Mouse (Mus musculus): ENCODE results near the gene Psenen. TPM values are rescaled to one million over a fixed set of nuclear protein-coding genes. Genes with fewer than 3 reads are reported as not detected.

The Psenen gene
- total RNA-seq, 2 experiments from 2014 or later = 87.7 to 94.4 TPM

- DNase-seq (ENCODE audit: low spot score in 2 of 2) = peak in 1 of 2 experiments; percentile 40
Measured at GRCm38 (mm10) chr7:30557901-30558514, 5.4 kb downstream of the Psenen start.

GRCm38 (mm10) chr7:30556894-30557536 lies 6.4 kb downstream of the Psenen start:
- no peak for DNase-seq (ENCODE audit: low spot score in 2 of 2)

- DNase-seq (ENCODE audit: low spot score in 2 of 2) = no peak
Measured at GRCm38 (mm10) chr7:30553810-30554584, 9.4 kb downstream of the Psenen start.

GRCm38 (mm10) chr7:30553021-30553589 lies 10.3 kb downstream of the Psenen start:
- DNase-seq (ENCODE audit: low spot score in 2 of 2) = peak in 1 of 2 experiments; percentile 45

- peak; percentile 92 to 97 for DNase-seq (ENCODE audit: low spot score in 2 of 2)
Measured at GRCm38 (mm10) chr7:30552102-30553020, 11.1 kb downstream of the Psenen start, which contains the start of the genes Hspb6 and Proser3. Gene Hspb6 (plus strand): TSS chr7:30552178. Gene Proser3 (minus strand): TSS chr7:30552299.

GRCm38 (mm10) chr7:30551445-30552101 lies 11.9 kb downstream of the Psenen start:
- no peak for DNase-seq (ENCODE audit: low spot score in 2 of 2)

GRCm38 (mm10) chr7:30550603-30551002 lies 12.8 kb downstream of the Psenen start:
- no peak for DNase-seq (ENCODE audit: low spot score in 2 of 2)

- DNase-seq (ENCODE audit: low spot score in 2 of 2) = no peak
Measured at GRCm38 (mm10) chr7:30549880-30550279, 13.5 kb downstream of the Psenen start.

GRCm38 (mm10) chr7:30544327-30544726 lies 19.1 kb downstream of the Psenen start:
- DNase-seq (ENCODE audit: low spot score in 2 of 2) = no peak

- no peak for DNase-seq (ENCODE audit: low spot score in 2 of 2)
Measured at GRCm38 (mm10) chr7:30540572-30540971, 22.9 kb downstream of the Psenen start.

GRCm38 (mm10) chr7:30534633-30535577 lies 28.5 kb downstream of the Psenen start, which contains the start of gene Arhgap33:
Gene Arhgap33 (minus strand): TSS chr7:30535060.
- peak; percentile 95 to 96 for DNase-seq (ENCODE audit: low spot score in 2 of 2)

GRCm38 (mm10) chr7:30533941-30534632 lies 29.3 kb downstream of the Psenen start:
- peak in 1 of 2 experiments; percentile 58 for DNase-seq (ENCODE audit: low spot score in 2 of 2)

GRCm38 (mm10) chr7:30532931-30533330 lies 30.5 kb downstream of the Psenen start:
- no peak for DNase-seq (ENCODE audit: low spot score in 2 of 2)

GRCm38 (mm10) chr7:30531291-30531815 lies 32.1 kb downstream of the Psenen start:
- DNase-seq (ENCODE audit: low spot score in 2 of 2) = peak; percentile 60 to 74

GRCm38 (mm10) chr7:30526981-30527380 lies 36.4 kb downstream of the Psenen start:
- no peak for DNase-seq (ENCODE audit: low spot score in 2 of 2)

GRCm38 (mm10) chr7:30526399-30526798 lies 37.0 kb downstream of the Psenen start:
- no peak for DNase-seq (ENCODE audit: low spot score in 2 of 2)

- no peak for DNase-seq (ENCODE audit: low spot score in 2 of 2)
Measured at GRCm38 (mm10) chr7:30525954-30526353, 37.5 kb downstream of the Psenen start.

GRCm38 (mm10) chr7:30524487-30524886 lies 38.9 kb downstream of the Psenen start:
- no peak for DNase-seq (ENCODE audit: low spot score in 2 of 2)

Data from left cerebral cortex, adult 18-20 months (tissue).